Mouse (Mus musculus) neural tube, embryonic 14.5 days (tissue): ENCODE data around the gene Ncor2. TPM values are rescaled to one million over a fixed set of nuclear protein-coding genes. Genes with fewer than 3 reads are reported as not detected.
A peak's percentile ranks its signal among the peaks of the same experiment; 100 is the strongest.
"Not testable (repeated sequence)": the region's sequence is repeated elsewhere in the genome, so short reads cannot be mapped to it uniquely, and the experiment has no call there.

Experiments
- ATAC-seq: fragments of 200-750 bp; cut with Nextera tagmentation; 2 replicates; pipeline ENCODE4 v1.8.0; 2017; ENCODE audit warnings: low read depth, mild to moderate bottlenecking, moderate TSS enrichment, moderate library complexity
- H3K27ac ChIP-seq: fragments of 300-500 bp; sonication (generic); 2 replicates; pipeline ENCODE4 v1.5.1; 2014; ENCODE audit warnings: low read depth, mild to moderate bottlenecking, control low read depth, low read length, moderate library complexity, mixed read lengths
- H3K27me3 ChIP-seq: fragments of 300-500 bp; sonication (generic); 2 replicates; pipeline ENCODE4 v1.6.1; 2014; ENCODE audit warnings: low read length; ENCODE audit not compliant: control insufficient read depth, insufficient read depth
- H3K36me3 ChIP-seq: fragments of 300-500 bp; sonication (generic); 2 replicates; pipeline ENCODE4 v1.6.1; 2014; ENCODE audit warnings: low read length, mixed read lengths; ENCODE audit not compliant: control insufficient read depth, insufficient read depth
- H3K4me1 ChIP-seq: fragments of 300-500 bp; sonication (generic); 2 replicates; pipeline ENCODE4 v1.6.1; 2014; ENCODE audit warnings: low read length; ENCODE audit not compliant: control insufficient read depth, insufficient read depth
- H3K4me2 ChIP-seq: fragments of 300-500 bp; sonication (generic); 2 replicates; pipeline ENCODE4 v1.6.1; 2014; ENCODE audit warnings: mild to moderate bottlenecking, low read depth, low read length, control low read depth
- H3K4me3 ChIP-seq: fragments of 300-500 bp; sonication (generic); 2 replicates; pipeline ENCODE4 v1.5.1; 2014; ENCODE audit warnings: low read depth, low read length, control low read depth, mixed read lengths
- H3K9ac ChIP-seq: fragments of 300-500 bp; sonication (generic); replicated peaks from 2 replicates; pipeline ENCODE4 v1.6.1; 2014; ENCODE audit warnings: low read depth, mild to moderate bottlenecking, control low read depth, low read length, mixed read lengths
- H3K9me3 ChIP-seq: fragments of 300-500 bp; sonication (generic); 2 replicates; pipeline ENCODE4 v1.6.1; 2016; ENCODE audit warnings: low read length; ENCODE audit not compliant: control insufficient read depth
- WGBS: fragments of 180-500 bp; shearing (Covaris S2); extraction: QIAGEN DNeasy Blood & Tissue Kit; methylation state at CpG from one replicate; pipeline ENCODE4 v1.1.7; 2014; 5-methylcytosine and 5-hydroxymethylcytosine counted together
- polyA plus RNA-seq: library from polyadenylated mRNA; unstranded; fragments of >200 nt; fragmentation: Nextera tagmentation; extraction: Ambion mirVana; gene quantifications from 2 replicates; pipeline ENCODE4 v1.2.1, GENCODE M21; 2014

The Ncor2 gene
- polyA plus RNA-seq, 1 experiment from 2014 or later: 32.8 TPM

DNA sequence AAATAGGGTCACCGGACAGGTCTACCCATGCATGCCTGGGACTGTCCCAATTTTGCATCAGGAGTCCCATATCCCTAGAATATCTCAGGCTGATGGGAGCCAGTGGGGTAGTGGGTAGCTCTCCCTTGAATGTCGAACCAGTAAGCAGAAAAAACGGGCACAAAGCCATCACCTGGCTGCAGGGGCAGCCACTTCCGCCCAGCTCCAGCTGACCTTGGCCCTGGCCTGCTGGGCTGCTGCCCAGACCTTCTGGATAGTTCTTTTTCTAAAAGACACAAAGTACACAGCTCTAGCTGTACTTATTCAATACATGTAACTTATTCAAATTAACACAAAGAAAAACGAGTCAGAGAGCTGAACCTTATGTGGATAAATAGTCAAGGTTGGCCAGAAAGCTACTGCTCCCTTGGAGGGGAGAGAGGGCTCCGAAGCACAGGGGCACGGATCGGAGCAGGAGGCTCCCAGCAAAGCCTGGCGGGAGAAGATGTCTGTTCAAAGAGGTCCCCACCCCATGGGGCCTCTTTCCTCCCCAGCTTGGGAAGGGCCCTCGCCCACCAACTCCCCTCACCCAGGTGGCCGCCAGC, 36.4 kb upstream of the Ncor2 start:
- 24% methylated on average over 11 of the region's 11 CpGs for WGBS
- Histone ChIP-seq H3K4me1 (peaks cover 20% of the 10 kb centered on the region), H3K9me3 (no peaks in the 10 kb centered on the region), H3K9ac (no peak overlapping the region), H3K4me2 (peak overlapping the region; percentile 32), H3K36me3 (no peaks in the 10 kb centered on the region), H3K4me3 (no peak overlapping the region), H3K27me3 (no peaks in the 10 kb centered on the region), H3K27ac (peak overlapping the region; percentile 66)
- no peak; the same call in 1 of the 2 replicates for ATAC-seq

DNA sequence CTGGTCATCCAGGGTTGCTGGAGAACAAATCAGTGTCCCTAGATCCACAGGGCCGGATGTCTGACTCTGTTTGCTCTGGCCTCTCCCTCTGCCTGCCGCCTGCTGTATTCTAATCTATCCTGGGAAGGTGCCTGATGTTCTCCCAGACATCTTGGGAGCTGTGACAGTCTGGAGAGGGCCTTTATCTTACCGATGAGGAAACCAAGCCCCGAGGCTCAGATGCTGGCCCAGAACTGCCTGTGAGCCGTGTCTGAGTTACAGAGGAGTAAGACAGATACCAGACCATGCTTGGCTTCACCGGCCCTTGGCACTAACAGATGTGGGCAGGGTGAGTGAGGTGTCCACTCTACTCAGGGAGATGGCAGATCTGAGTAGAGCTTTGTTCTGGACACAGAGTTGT, 35.0 kb upstream of the Ncor2 start:
- ATAC-seq: no peak
- 94% methylated on average over 6 of the region's 6 CpGs for WGBS
- Histone ChIP-seq H3K9ac (no peak overlapping the region), H3K27ac (no peak overlapping the region), H3K4me1 (peaks cover 20% of the 10 kb centered on the region), H3K27me3 (no peaks in the 10 kb centered on the region), H3K9me3 (no peaks in the 10 kb centered on the region), H3K36me3 (no peaks in the 10 kb centered on the region), H3K4me2 (no peak overlapping the region), H3K4me3 (no peak overlapping the region)

DNA sequence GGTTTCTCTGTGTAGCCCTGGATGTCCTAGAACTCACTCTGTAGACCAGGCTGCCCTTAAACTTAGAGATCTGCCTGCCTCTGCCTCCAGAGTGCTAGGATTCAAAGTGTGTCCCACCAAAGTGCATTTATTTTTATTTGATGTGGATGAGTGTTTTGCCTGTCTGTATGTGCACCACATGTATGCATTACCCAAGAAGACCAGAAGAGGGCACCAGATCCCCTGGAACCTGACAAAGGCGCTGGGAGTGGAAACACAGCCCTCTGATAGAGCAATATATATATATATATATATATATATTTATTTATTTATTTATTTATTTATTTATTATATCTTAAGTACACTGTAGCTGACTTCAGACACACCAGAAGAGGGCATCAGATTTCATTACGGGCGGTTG, 25.9 kb upstream of the Ncor2 start:
- not testable (repeated sequence) for ATAC-seq

DNA sequence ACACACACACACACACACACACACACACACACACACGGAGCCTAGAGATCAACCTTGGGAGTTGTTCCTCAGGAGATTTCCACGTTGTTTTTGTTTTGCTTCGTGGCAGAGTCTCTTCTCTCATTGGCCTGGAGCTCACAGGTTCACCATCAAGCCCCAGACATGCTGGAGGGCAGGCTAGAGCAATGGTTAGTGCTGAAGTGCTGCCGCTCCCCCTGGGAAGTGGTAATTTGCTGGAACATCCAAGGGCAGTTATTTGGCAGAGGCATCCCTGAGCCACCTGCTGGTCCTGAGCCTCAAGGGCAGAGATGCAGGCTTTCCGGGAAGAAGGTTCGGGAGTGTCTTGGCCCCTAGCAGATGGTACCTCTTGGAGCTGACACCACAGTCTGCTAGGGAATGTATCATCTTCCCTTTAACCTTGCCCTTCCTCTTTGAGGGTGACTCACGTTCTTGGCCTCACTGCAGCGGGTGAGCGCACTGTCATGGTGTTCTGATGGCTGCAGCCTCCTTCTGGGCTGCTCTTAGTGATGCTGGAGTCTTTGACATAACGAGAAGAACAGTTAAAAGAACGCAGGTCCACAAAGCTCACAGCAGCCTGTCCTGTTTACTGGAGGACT, 25.3 kb upstream of the Ncor2 start:
- H3K4me1 ChIP-seq: peaks cover 16% of the 10 kb centered on the region
- peak overlapping the region; percentile 71 for H3K27ac ChIP-seq
- 71% methylated on average over 11 of the region's 11 CpGs for WGBS
- H3K9me3 ChIP-seq: no peaks in the 10 kb centered on the region
- no peaks in the 10 kb centered on the region for H3K27me3 ChIP-seq
- ATAC-seq: no peak
- H3K36me3 ChIP-seq: no peaks in the 10 kb centered on the region
- no peak overlapping the region for H3K4me2 ChIP-seq
- H3K9ac ChIP-seq: no peak overlapping the region
- H3K4me3 ChIP-seq: no peak overlapping the region

More for the DNA sequence above, 25.9 kb upstream of the Ncor2 start:
- H3K9me3 ChIP-seq, H3K4me3 ChIP-seq, H3K36me3 ChIP-seq, H3K27ac ChIP-seq, H3K27me3 ChIP-seq, H3K9ac ChIP-seq, H3K4me2 ChIP-seq: not testable (repeated sequence)
- 86% methylated on average over 3 of the region's 3 CpGs for WGBS
- H3K4me1 ChIP-seq: peaks cover 16% of the 10 kb centered on the region

DNA sequence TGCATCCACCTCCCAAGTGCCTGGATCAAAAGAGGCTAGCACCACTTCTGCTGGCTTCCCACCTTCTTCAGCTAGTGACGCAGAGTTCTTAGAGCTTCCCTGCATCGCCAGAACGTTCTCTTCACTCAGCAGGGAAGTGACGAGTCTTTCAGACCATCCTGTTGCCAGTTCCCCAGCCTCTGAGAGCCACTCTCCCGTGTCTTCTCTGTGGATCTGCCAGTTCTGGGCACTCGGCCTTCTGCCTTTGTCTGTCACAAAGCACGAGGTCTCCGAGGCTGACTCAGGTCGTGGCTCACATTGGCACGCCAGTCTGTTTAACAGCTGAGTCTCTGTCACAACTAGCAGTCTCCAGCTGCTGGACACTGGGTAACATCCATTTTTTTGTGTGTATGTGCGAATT, 24.7 kb upstream of the Ncor2 start:
- no peaks in the 10 kb centered on the region for H3K36me3 ChIP-seq
- ATAC-seq: no peak
- no peak overlapping the region for H3K4me2 ChIP-seq
- H3K9ac ChIP-seq: no peak overlapping the region
- WGBS: 47% methylated on average over 11 of the region's 11 CpGs
- peak overlapping the region; percentile 71 for H3K27ac ChIP-seq
- H3K27me3 ChIP-seq: no peaks in the 10 kb centered on the region
- H3K4me3 ChIP-seq: no peak overlapping the region
- no peaks in the 10 kb centered on the region for H3K9me3 ChIP-seq
- peaks cover 16% of the 10 kb centered on the region for H3K4me1 ChIP-seq

DNA sequence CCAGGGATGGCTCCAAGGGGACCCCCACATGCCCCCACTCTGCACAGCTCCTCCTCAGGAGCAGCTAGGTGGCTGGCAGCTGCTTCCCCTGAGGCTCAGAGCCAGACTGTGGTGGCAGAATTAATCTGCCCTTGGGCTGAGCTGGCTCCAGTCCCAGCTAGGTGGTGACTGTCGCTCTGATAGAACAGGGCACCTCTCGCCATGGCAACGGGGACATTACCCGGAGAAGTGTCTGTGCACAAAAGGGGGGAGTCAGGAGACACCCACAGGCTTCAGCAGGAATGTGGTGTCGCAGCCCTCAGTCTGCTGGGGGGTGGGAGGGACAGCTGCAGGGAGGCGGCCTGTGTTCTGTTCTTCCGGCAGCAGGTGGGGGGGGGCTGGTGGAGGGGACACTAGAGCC, 24.1 kb upstream of the Ncor2 start:
- Histone ChIP-seq H3K4me3 (no peak overlapping the region), H3K4me2 (no peak overlapping the region), H3K4me1 (peaks cover 16% of the 10 kb centered on the region), H3K27ac (peak overlapping the region; percentile 71), H3K9ac (peak overlapping the region; percentile 12; the same call in 1 of the 2 replicates), H3K36me3 (no peaks in the 10 kb centered on the region), H3K27me3 (no peaks in the 10 kb centered on the region), H3K9me3 (no peaks in the 10 kb centered on the region)
- ATAC-seq: peak; percentile 87
- 8% methylated on average over 7 of the region's 7 CpGs for WGBS

DNA sequence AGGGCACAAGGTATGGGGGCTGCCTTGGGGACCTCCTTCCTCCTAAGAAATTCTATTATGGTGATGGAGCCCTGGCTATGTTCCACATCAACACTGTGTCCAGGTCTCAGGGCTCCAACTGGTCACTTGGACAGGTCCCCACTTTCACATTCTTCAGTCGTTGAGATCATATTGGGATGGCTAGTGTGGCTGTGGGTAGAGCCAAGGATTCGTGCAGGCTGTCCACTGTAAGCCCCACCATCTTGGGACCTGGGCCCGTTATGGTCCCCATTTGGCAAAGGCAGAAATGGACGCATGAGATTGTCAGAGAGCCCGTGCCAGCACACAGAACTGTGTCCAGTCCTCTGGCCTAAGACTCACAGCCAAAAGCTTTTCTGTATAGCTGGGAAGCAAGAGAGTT, 23.1 kb upstream of the Ncor2 start:
- 85% methylated on average over 5 of the region's 5 CpGs for WGBS

DNA sequence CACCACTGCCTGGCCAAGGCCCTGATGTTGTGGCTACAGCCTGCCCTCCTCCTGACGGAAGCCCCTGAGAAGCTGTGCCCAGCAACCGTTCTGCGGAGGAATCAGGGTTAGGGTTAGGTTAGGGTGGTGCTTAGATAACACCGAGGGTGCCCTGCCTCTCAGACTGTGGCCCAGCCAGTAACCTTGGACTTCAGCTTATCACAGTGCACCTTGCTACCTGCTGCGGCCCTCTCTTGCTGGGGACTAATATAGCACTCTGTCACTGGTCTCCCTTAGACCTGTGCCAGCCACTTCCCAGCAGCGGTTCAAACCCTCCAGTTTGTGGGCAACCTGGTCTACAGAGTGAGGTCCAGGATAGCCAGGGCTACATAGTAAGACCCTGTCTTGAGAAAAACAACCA, 20.1 kb upstream of the Ncor2 start:
- Histone ChIP-seq H3K4me1 (peaks cover 16% of the 10 kb centered on the region), H3K4me2 (no peak overlapping the region), H3K4me3 (no peak overlapping the region), H3K9ac (no peak overlapping the region), H3K27ac (no peak overlapping the region), H3K36me3 (no peaks in the 10 kb centered on the region), H3K27me3 (no peaks in the 10 kb centered on the region), H3K9me3 (no peaks in the 10 kb centered on the region)
- WGBS: 96% methylated on average over 6 of the region's 6 CpGs
- no peak for ATAC-seq

More for the DNA sequence above, 23.1 kb upstream of the Ncor2 start:
- H3K27me3 ChIP-seq: no peaks in the 10 kb centered on the region
- no peaks in the 10 kb centered on the region for H3K36me3 ChIP-seq
- H3K9me3 ChIP-seq: no peaks in the 10 kb centered on the region
- H3K27ac ChIP-seq: no peak overlapping the region
- H3K4me2 ChIP-seq: no peak overlapping the region
- H3K4me3 ChIP-seq: no peak overlapping the region
- peaks cover 16% of the 10 kb centered on the region for H3K4me1 ChIP-seq
- no peak overlapping the region; the same call in 1 of the 2 replicates for H3K9ac ChIP-seq
- ATAC-seq: no peak

DNA sequence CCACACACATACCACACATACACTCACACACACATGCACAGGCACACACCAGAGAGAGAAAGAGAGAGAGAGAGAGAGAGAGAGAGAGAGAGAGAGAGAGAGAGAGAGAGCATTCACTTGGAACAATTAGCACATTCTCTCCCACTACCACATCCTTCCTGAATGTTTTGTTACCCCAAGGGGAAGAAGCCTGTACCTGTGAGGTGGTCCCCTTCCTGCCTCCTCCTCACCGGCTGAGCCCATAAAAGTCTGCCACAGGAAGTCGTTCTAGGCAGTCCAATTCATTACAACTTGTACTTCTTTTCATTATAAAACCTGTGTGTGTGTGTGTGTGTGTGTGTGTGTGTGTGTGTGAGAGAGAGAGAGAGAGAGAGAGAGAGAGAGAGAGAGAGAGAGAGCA, 18.3 kb upstream of the Ncor2 start:
- not testable (repeated sequence) for H3K36me3 ChIP-seq, H3K9me3 ChIP-seq, H3K4me1 ChIP-seq, H3K9ac ChIP-seq, H3K27me3 ChIP-seq, ATAC-seq, H3K4me2 ChIP-seq, H3K27ac ChIP-seq, H3K4me3 ChIP-seq
- WGBS: 35% methylated on average over 2 of the region's 2 CpGs
